Mouse (Mus musculus) bone marrow macrophage, adult 2 months (primary cell): ENCODE results near the gene Mfsd2b.

Source experiments
- CTCF ChIP-seq: IDR thresholded peaks from 2 replicates; pipeline ENCODE4 v1.5.1; 2012; ENCODE audit warnings: low read depth, mild to moderate bottlenecking, low read length, moderate library complexity
- POLR2A ChIP-seq: IDR thresholded peaks from 2 replicates; pipeline ENCODE4 v1.6.1; 2012; ENCODE audit warnings: mild to moderate bottlenecking, low read depth, low read length, borderline replicate concordance

DNA sequence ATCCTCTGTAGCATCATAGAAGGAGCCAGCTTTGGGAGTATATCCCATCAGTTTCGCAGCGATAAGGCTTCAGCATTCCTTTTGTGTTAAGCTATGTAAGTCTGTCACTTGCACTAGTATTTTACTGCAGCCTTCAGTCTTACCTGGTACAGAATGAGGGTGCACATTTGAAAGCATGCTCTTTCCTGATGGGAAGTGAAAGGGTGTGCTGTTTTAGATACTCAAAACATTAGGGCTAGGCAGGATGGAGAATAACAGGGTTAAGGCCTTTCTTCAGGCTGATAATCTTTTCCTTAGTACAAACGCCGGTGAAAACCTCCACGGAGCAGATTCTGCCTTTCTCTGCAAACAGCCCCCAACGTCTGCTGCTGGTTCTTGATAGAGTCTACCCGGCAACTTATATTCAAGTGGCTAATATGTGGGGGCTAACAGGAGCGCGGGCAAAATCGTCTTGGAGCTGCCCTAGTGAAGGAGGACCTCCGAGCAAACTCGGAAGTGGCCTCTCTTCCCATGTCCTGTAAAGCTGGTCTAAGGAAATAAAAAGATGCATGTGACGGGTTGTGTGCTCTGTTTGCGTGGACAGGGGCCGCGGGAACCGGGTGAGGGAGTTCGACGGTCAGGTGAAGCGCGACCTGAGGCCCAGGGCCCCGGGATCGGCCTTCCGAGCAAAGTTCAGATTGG, 57.3 kb downstream of the Mfsd2b start:
- TF ChIP-seq CTCF: no peak
- TF ChIP-seq POLR2A: no peak
